Mouse (Mus musculus): ENCODE results near the gene Fut7. TPM values are rescaled to one million over a fixed set of nuclear protein-coding genes. Genes with fewer than 3 reads are reported as not detected.

Gene Fut7
- 0.53 TPM in 1 of 2 replicates, not detected in the other for polyA plus RNA-seq (2016; fragmentation: Nextera tagmentation; extraction: Ambion mirVana)

DNA sequence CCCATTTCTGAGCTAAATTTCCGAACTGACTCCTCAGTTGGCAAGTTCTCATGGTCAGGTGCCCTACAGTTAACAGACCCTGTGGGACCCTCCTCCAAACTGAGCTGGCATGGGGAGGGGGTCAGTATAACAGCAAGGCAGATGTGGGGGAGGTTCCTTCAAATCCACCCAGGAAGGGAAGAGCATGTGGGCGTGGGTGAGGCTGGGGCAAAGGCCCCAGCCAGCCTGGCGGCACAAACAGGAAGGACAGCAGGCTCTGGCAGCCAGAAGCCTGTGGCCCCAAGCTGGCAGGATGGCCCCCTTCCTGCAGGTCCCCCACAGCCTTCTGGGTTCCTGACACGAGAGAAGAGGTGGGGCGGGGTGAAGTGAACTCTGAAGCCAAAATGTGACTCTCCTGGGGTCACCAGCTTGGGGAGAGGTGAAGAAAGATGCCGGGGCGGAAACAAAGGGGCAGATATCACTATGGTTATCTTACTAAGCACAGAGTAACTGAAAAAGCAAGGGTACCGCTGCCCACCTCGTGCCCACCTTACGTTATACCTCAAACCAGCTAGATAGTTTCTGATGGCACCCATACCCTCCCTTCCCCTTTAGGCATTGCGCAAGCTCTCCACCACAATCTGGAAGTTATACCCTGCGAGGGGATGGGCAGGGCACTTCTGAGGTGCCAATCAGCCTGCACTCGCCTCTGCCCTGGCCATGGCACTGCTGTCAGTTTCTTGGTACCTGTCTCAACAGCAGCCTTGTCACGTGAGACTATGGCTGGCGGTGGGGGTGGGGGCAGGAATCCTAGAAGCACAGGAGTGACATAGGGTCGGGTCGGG, at the start of gene Fut7:
Fut7 (plus strand) TSS at position 681 of the 824 bp plus-strand sequence.
- peaks cover 40% of the 10 kb centered on the region for H3K27me3 ChIP-seq
- no peaks in the 10 kb centered on the region for H3K36me3 ChIP-seq
- no peak within 1 kb of the TSS for H3K4me2 ChIP-seq (replicated peaks)
- H3K4me3 ChIP-seq, result no peak within 1 kb of the TSS
- 72% methylated on average over 17 of the region's 17 CpGs for WGBS
- ATAC-seq (ENCODE audit: low FRiP score), result no peak
- no peak within 1 kb of the TSS for H3K27ac ChIP-seq
- 0 out of 2 replicates have a peak within 1 kb of the TSS, but pooled peaks have one; percentile 23 for H3K9ac ChIP-seq
- H3K4me1 ChIP-seq, result no peaks in the 10 kb centered on the region
- no peaks in the 10 kb centered on the region for H3K9me3 ChIP-seq (replicated peaks)

DNA sequence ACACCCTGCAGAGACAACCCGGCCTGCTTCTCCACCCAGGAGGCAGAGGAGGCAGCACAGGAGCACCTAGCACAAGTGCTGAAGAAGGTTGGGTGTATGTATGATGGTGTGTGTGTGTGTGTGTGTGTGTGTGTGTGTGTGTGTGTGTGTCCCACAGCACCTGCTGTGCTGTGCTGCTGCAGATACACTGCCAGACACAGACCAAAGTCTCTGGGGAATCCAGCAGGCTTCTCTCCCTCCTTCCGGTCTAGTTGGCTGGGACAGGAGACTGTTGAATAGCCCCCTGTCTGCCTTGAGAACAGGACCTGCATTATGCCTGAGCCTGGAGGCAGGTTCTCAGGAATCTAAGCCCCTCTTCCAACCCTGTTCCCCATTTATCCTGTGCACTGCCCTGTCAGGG, 49.6 kb upstream of the Fut7 start:
- Histone ChIP-seq H3K9me3 (replicated peaks) (no peaks in the 10 kb centered on the region), H3K4me2 (replicated peaks) (peak overlapping the region; percentile 92), H3K4me1 (peaks cover 29% of the 10 kb centered on the region), H3K9ac (peak overlapping the region; percentile 70), H3K27ac (no peak overlapping the region), H3K4me3 (peak overlapping the region; percentile 72), H3K36me3 (0 out of 2 replicates have a peak, but pooled peaks cover 8% of the 10 kb centered on the region), H3K27me3 (peaks cover 16% of the 10 kb centered on the region)
- no peak for ATAC-seq (ENCODE audit: low FRiP score)
- WGBS, result 17% methylated on average over 2 of the region's 2 CpGs

DNA sequence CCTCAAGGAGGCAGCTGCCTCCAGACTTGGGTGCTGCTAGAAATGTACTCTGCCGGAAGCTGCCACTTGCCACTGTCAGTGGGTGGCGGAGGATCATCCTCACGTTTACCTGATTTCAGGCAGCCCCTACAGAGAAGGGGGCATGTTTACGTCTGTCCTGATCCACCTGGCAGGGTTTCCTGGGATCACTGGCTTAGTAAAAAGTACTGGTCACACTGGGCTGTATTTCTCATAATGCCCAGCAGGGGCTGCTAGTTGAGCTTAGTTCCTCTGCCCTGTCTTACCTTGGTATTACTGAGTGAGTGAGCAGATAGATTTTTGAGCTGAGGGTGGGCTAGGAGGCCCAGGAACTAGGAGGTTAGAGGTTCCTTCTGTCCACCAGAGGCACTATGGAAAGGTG, 46.5 kb upstream of the Fut7 start:
- no peak for ATAC-seq (ENCODE audit: low FRiP score)
- WGBS, result 62% methylated on average over 4 of the region's 4 CpGs

DNA sequence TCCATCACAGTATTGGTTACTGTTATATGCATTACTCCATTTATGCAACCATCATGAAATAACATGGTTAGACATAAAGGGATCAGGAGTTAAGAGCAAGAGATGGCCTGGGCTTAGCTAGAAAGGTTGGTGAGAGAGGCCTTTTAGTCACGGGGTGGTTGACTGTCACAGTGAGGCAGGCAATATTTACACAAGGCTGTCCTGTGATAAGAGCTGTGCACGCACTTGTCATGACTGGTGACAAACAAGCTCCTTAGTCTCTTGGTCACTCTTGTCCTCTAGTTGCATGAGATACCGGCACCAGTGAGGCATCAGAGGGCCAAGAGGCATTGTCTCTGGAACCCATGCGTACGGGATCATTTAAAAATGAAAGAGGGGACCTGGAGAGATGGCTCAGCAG, 38.6 kb upstream of the Fut7 start:
- Histone ChIP-seq H3K4me2 (replicated peaks) (no peak overlapping the region), H3K4me3 (no peak overlapping the region), H3K4me1 (no peaks in the 10 kb centered on the region), H3K36me3 (no peaks in the 10 kb centered on the region), H3K9ac (no peak overlapping the region), H3K27me3 (peaks cover 7% of the 10 kb centered on the region), H3K27ac (no peak overlapping the region), H3K9me3 (replicated peaks) (no peaks in the 10 kb centered on the region)
- no peak for ATAC-seq (ENCODE audit: low FRiP score)
- 80% methylated on average over 5 of the region's 5 CpGs for whole genome bisulfite sequencing

More for the DNA sequence above, 46.5 kb upstream of the Fut7 start:
- Histone ChIP-seq H3K4me3 (no peak overlapping the region), H3K9ac (no peak overlapping the region), H3K4me2 (replicated peaks) (no peak overlapping the region), H3K27me3 (peaks cover 11% of the 10 kb centered on the region; the same call in 1 of the 2 replicates), H3K27ac (no peak overlapping the region), H3K4me1 (peaks cover 28% of the 10 kb centered on the region), H3K9me3 (replicated peaks) (no peaks in the 10 kb centered on the region), H3K36me3 (0 out of 2 replicates have a peak, but pooled peaks cover 8% of the 10 kb centered on the region)

DNA sequence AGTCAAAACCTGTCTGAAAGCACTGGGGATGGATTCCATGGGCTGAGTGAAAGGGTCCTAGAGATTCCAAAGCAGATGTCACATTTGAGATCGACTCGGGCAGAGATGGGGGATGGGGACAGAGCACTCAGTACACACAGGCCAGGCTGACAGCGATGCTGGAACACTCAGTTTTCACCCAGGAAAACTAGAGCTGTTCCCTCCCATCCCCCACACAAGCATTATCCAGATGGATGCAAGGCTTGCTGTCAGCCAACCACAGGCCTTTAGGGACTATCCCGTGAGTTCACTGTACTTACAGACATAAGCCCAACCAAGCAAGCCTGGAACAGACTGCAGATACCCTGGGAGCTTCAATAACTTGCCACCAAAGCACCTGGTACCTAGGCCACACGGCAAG, 31.8 kb upstream of the Fut7 start:
- 82% methylated on average over 5 of the region's 5 CpGs for WGBS
- H3K4me2 ChIP-seq (replicated peaks), result no peak overlapping the region
- H3K4me1 ChIP-seq, result peaks cover 14% of the 10 kb centered on the region
- no peaks in the 10 kb centered on the region for H3K9me3 ChIP-seq (replicated peaks)
- peaks cover 27% of the 10 kb centered on the region for H3K27me3 ChIP-seq
- no peak overlapping the region for H3K9ac ChIP-seq
- no peak for ATAC-seq (ENCODE audit: low FRiP score)
- H3K27ac ChIP-seq, result no peak overlapping the region
- no peak overlapping the region for H3K4me3 ChIP-seq
- no peaks in the 10 kb centered on the region for H3K36me3 ChIP-seq

DNA sequence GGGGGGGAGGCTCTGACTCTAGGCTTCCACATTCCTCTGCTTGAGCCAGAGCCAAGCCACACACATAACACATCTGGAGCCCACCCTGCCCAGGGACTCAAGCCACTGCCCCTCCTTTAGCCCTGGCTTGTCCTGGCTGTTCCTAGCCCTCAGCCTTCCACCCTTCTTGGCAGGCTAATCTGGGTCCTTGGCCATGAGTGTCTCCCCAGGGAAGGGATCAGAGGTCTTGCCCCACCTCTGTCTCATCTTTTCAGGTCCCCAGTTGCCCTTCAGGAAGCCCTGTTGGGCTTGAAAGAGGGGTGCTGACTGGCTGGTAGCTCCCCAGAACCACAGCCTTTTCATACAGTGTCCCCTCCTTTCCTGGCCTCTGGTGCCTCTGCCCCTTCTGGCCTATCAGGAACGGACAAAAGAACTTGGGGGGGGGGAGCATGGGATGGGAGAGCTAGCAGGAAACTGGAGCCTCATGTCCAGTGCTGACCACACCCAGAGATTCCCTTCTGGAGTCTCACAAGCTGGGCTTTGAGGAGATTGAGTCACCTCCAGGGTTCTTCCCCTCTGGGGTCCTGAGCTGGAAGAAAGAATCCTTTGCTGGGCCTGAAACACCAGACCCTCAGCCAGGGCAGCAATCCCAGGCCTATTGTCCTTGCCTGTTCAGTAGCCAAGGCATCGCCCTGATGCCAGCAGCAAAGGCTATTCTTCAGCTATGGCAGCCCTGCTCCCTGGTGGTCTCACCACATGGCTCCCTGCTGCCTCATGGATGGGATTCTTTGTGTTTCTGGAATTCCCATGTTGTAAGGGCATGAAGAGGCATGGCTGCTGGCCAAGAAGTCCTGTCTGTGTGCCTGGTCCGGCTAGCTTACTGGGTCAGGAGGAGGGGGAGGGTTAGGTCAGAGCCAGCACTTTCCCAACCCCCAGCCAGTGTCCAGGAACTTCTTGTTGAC, 28.5 kb upstream of the Fut7 start:
- no peak for ATAC-seq (ENCODE audit: low FRiP score)
- Histone ChIP-seq H3K36me3 (no peaks in the 10 kb centered on the region), H3K4me1 (peaks cover 18% of the 10 kb centered on the region), H3K27me3 (peaks cover 58% of the 10 kb centered on the region), H3K9me3 (replicated peaks) (no peaks in the 10 kb centered on the region), H3K27ac (no peak overlapping the region), H3K4me3 (no peak overlapping the region), H3K9ac (no peak overlapping the region), H3K4me2 (replicated peaks) (no peak overlapping the region)
- WGBS, result 26% methylated on average over 3 of the region's 3 CpGs

DNA sequence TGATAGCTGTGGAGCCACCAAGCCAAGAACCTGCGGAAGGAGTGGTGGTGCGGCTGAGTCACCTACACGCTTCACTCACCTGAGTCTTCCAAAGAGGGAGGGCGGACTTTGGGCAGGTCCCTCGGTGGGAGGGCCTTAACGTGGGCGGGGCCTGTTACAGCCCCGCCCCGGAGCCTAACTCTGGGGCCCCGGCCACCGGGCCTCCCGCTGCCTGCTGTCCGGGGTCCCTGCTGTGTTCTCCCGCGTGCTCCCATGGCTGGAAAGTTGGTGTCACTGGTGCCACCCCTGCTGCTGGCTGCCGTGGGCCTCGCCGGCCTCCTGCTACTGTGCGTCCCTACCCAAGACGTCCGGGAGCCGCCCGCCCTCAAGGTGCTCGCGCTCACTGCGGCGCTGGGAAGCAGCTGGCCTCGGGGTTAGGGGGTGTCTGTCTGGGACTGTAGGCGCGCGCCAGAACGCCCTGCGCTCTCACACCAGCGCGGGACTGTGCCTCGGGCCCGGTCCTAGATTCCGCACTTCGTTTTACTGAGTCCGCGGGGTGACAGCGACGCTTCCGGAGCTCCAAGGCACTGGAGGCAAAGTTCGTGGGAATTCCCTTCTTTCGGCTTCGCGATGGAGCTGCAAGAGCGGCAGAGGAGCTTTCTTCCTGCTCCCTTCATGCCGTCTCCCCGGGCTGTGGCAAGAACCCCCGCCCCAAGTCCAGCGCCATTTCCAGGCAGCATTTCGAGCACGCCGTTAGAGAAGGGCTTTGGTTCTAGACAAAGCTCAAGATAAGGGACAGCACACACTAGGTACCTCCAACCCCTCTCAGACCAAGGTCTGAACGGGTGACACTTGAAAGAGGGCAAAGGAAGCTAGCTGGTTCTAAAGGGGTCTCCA, 27.1 kb upstream of the Fut7 start, which contains the start of gene Entpd2:
Entpd2 (plus strand) TSS at position 154 of the 876 bp plus-strand sequence.
- Histone ChIP-seq H3K27me3 (peaks cover 72% of the 10 kb centered on the region), H3K9me3 (replicated peaks) (no peaks in the 10 kb centered on the region), H3K4me1 (peaks cover 22% of the 10 kb centered on the region), H3K4me3 (peak within 1 kb of the TSS; percentile 31), H3K36me3 (no peaks in the 10 kb centered on the region), H3K9ac (0 out of 2 replicates have a peak within 1 kb of the TSS, but pooled peaks have one; percentile 36), H3K4me2 (replicated peaks) (peak within 1 kb of the TSS; percentile 56), H3K27ac (no peak within 1 kb of the TSS)
- no peak for ATAC-seq (ENCODE audit: low FRiP score)
- 1% methylated on average over 56 of the region's 57 CpGs for WGBS

DNA sequence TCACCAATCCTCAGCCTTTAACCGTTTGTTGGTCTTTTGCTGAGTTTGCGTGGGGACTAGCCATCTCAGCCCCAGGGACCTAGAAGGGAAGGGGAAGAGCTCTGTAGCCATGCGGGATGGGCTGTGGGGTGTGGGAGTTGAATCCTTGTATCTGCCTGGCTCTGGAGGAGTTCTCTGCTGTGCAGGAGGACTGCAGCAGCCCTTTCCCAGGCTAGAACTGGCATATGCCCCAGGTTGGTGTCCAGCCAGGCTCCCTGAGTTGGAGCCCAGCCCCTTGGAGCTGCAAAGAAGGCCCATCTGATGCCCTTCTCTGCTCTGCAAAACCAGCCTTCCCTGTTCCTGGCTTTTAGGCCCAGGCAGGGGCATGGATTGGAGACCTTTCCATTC, 26.5 kb upstream of the Fut7 start:
- Histone ChIP-seq H3K9ac (no peak overlapping the region), H3K27ac (no peak overlapping the region), H3K9me3 (replicated peaks) (no peaks in the 10 kb centered on the region), H3K27me3 (peaks cover 78% of the 10 kb centered on the region), H3K4me1 (peaks cover 22% of the 10 kb centered on the region), H3K4me3 (peak overlapping the region; percentile 31; the same call in 1 of the 2 replicates), H3K36me3 (no peaks in the 10 kb centered on the region), H3K4me2 (replicated peaks) (peak overlapping the region; percentile 56; the same call in 1 of the 2 replicates)
- 32% methylated on average over 3 of the region's 3 CpGs for WGBS
- no peak for ATAC-seq (ENCODE audit: low FRiP score)

DNA sequence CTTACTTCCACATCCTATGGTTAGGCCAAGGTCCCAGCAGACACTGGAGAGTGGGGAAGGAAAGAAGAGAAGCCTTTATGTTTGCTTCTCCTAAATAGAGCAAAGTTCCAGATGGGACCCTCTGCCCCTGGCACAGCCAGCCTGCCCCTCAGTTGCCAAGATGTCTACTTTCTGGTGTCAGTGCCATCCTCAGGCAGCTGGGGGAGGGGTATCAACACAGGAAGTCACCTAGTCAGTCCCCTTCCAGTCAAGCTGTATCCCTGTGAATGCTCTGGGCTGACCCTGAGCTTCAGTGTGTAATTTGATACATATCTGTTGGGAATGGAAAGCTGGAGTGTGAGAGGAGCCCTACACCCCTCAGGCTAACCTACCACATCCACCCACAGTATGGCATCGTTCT, 26.1 kb upstream of the Fut7 start:
- Histone ChIP-seq H3K4me2 (replicated peaks) (no peak overlapping the region), H3K9me3 (replicated peaks) (no peaks in the 10 kb centered on the region), H3K27ac (no peak overlapping the region), H3K27me3 (peaks cover 82% of the 10 kb centered on the region), H3K4me1 (peaks cover 22% of the 10 kb centered on the region), H3K4me3 (no peak overlapping the region), H3K9ac (no peak overlapping the region), H3K36me3 (no peaks in the 10 kb centered on the region)
- no peak for ATAC-seq (ENCODE audit: low FRiP score)
- 73% methylated on average over 1 of the region's 1 CpGs for WGBS

DNA sequence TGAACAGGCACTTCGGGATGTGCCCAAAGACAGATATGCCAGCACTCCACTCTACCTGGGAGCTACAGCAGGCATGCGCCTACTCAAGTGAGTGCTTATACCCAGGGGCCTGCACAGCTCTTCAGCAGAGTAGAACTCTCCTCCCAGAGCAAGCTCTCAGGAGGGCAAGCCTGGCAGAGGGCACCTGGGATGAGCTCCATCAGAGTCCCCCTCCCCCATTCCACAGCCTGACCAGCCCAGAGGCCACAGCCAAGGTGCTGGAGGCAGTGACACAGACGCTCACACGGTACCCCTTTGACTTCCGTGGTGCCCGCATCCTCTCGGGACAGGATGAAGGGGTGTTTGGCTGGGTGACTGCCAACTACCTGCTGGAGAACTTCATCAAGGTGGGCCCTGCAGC, 25.0 kb upstream of the Fut7 start:
- Histone ChIP-seq H3K36me3 (no peaks in the 10 kb centered on the region), H3K4me2 (replicated peaks) (no peak overlapping the region), H3K9me3 (replicated peaks) (no peaks in the 10 kb centered on the region), H3K4me1 (peaks cover 24% of the 10 kb centered on the region), H3K27ac (no peak overlapping the region), H3K27me3 (peaks cover 85% of the 10 kb centered on the region), H3K9ac (no peak overlapping the region), H3K4me3 (no peak overlapping the region)
- 91% methylated on average over 7 of the region's 7 CpGs for WGBS
- no peak for ATAC-seq (ENCODE audit: low FRiP score)

DNA sequence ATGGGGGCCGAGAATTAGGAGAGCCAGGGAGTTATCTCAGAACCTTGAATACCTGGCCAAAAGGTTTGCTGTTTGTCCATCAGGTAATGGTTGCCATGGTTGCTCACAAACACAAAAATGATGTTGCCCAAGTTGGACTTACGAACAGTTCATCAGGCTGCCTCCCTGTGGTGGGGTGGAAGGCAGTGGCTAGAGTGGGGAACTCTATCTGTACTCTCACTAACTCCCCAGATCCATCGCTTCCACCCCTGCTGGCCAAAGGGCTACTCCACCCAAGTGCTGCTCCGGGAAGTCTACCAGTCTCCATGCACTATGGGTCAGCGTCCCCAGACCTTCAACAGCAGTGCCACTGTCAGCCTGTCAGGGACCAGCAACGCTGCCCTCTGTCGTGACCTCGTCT, 24.0 kb upstream of the Fut7 start, which contains the start of gene Npdc1:
Npdc1 (plus strand) TSS at position 301 of the 400 bp plus-strand sequence.
- H3K27ac ChIP-seq, result no peak within 1 kb of the TSS
- H3K9ac ChIP-seq, result no peak within 1 kb of the TSS
- no peaks in the 10 kb centered on the region for H3K36me3 ChIP-seq
- H3K4me3 ChIP-seq, result no peak within 1 kb of the TSS
- ATAC-seq (ENCODE audit: low FRiP score), result no peak
- peaks cover 30% of the 10 kb centered on the region for H3K4me1 ChIP-seq
- peaks cover 82% of the 10 kb centered on the region for H3K27me3 ChIP-seq
- H3K9me3 ChIP-seq (replicated peaks), result no peaks in the 10 kb centered on the region
- WGBS, result 61% methylated on average over 8 of the region's 8 CpGs
- H3K4me2 ChIP-seq (replicated peaks), result no peak within 1 kb of the TSS

All from hindbrain, embryonic 12.5 days (tissue).